Mouse (Mus musculus): ENCODE results near the gene Sbk3.
A peak's percentile ranks its signal among the peaks of the same experiment; 100 is the strongest.

Gene Sbk3

GRCm38 (mm10) chr7:4993347-4993998 lies 22.5 kb upstream of the Sbk3 start:
- DNase-seq (ENCODE audit: low spot score in 2 of 2), result peak in 1 of 2 experiments; percentile 4

- DNase-seq (ENCODE audit: low spot score in 2 of 2), result no peak
Measured at GRCm38 (mm10) chr7:4988250-4988649, 17.3 kb upstream of the Sbk3 start.

GRCm38 (mm10) chr7:4976832-4977231 lies 5.9 kb upstream of the Sbk3 start:
- DNase-seq (ENCODE audit: low spot score in 2 of 2), result no peak

GRCm38 (mm10) chr7:4975455-4975854 lies 4.5 kb upstream of the Sbk3 start:
- no peak for DNase-seq (ENCODE audit: low spot score in 2 of 2)

- no peak for DNase-seq (ENCODE audit: low spot score in 2 of 2)
Measured at GRCm38 (mm10) chr7:4972321-4973047, 1.5 kb upstream of the Sbk3 start.

- DNase-seq (ENCODE audit: low spot score in 2 of 2), result no peak
Measured at GRCm38 (mm10) chr7:4971710-4972109, 742 bp upstream of the Sbk3 start.

GRCm38 (mm10) chr7:4964988-4965387 lies 6.0 kb downstream of the Sbk3 start:
- no peak for DNase-seq (ENCODE audit: low spot score in 2 of 2)

GRCm38 (mm10) chr7:4964272-4964671 lies 6.7 kb downstream of the Sbk3 start, which contains the start of gene Sbk2:
Sbk2 (minus strand) TSS chr7:4964406.
- peak; percentile 47 to 59 for DNase-seq (ENCODE audit: low spot score in 2 of 2)

- DNase-seq (ENCODE audit: low spot score in 2 of 2), result no peak
Measured at GRCm38 (mm10) chr7:4963527-4963926, 7.4 kb downstream of the Sbk3 start.

- no peak for DNase-seq (ENCODE audit: low spot score in 2 of 2)
Measured at GRCm38 (mm10) chr7:4957361-4957760, 13.6 kb downstream of the Sbk3 start.

- DNase-seq (ENCODE audit: low spot score in 2 of 2), result no peak
Measured at GRCm38 (mm10) chr7:4953815-4954445, 17.0 kb downstream of the Sbk3 start.

GRCm38 (mm10) chr7:4950561-4951342 lies 20.2 kb downstream of the Sbk3 start:
- DNase-seq (ENCODE audit: low spot score in 2 of 2), result no peak

GRCm38 (mm10) chr7:4948386-4948785 lies 22.6 kb downstream of the Sbk3 start:
- no peak for DNase-seq (ENCODE audit: low spot score in 2 of 2)

- no peak for DNase-seq (ENCODE audit: low spot score in 2 of 2)
Measured at GRCm38 (mm10) chr7:4947855-4948254, 23.1 kb downstream of the Sbk3 start.

- DNase-seq (ENCODE audit: low spot score in 2 of 2), result peak; percentile 86 to 91
Measured at GRCm38 (mm10) chr7:4943223-4943815, 27.6 kb downstream of the Sbk3 start.

GRCm38 (mm10) chr7:4942673-4943072 lies 28.3 kb downstream of the Sbk3 start:
- no peak for DNase-seq (ENCODE audit: low spot score in 2 of 2)

GRCm38 (mm10) chr7:4940068-4940479 lies 30.9 kb downstream of the Sbk3 start:
- DNase-seq (ENCODE audit: low spot score in 2 of 2), result peak; percentile 65 to 79

- DNase-seq (ENCODE audit: low spot score in 2 of 2), result peak in 1 of 2 experiments; percentile 76
Measured at GRCm38 (mm10) chr7:4938456-4938855, 32.5 kb downstream of the Sbk3 start.

- no peak for DNase-seq (ENCODE audit: low spot score in 2 of 2)
Measured at GRCm38 (mm10) chr7:4937392-4937791, 33.6 kb downstream of the Sbk3 start.

GRCm38 (mm10) chr7:4936832-4937231 lies 34.1 kb downstream of the Sbk3 start:
- no peak for DNase-seq (ENCODE audit: low spot score in 2 of 2)

- no peak for DNase-seq (ENCODE audit: low spot score in 2 of 2)
Measured at GRCm38 (mm10) chr7:4934160-4934914, 36.6 kb downstream of the Sbk3 start.

All from cerebellum, postnatal 4 days (tissue).